Mouse (Mus musculus): Measurements from ENCODE around the gene Glo1. TPM values are rescaled to one million over a fixed set of nuclear protein-coding genes. Genes with fewer than 3 reads are reported as not detected.

Gene Glo1
- polyA plus RNA-seq, 1 experiment from 2014 or later, result 259 TPM

DNA sequence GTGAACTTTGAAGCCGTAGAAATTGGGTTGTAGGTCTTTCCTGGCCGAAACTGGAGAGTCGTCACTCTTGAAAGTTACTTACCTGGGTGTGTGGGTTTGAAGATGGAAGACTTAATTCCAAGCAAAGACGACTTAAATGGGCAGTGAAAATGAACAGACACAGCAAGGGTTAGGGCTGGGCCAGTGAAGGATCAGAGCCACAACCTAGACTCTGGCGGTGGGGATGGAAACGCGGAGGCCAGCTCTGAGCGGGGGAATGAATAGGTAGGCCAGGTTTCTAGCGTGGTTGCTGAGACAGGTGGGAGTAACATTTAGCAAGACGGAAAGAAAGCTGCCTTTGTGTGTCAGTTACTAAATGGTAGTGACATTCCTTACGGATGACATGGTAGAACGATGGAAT lies 49.7 kb downstream of the Glo1 start:
- Histone ChIP-seq H3K27me3 (ENCODE audit: control insufficient read depth, insufficient read depth, low read depth, low read length) (no peaks in the 10 kb centered on the region), H3K4me3 (ENCODE audit: low read depth, low read length) (peak overlapping the region; percentile 86), H3K9ac (ENCODE audit: low read depth, low read length) (peak overlapping the region; percentile 78), H3K4me2 (ENCODE audit: low read depth, low read length) (peak overlapping the region; percentile 92), H3K27ac (ENCODE audit: low read length) (peak overlapping the region; percentile 60; the same call in 1 of the 2 replicates), H3K4me1 (ENCODE audit: control insufficient read depth, low read depth, low read length) (peaks cover 22% of the 10 kb centered on the region), H3K9me3 (replicated peaks; ENCODE audit: control insufficient read depth, low read length) (no peaks in the 10 kb centered on the region), H3K36me3 (ENCODE audit: control insufficient read depth, insufficient read depth) (no peaks in the 10 kb centered on the region)
- 53% methylated on average over 12 of the region's 12 CpGs for WGBS (ENCODE audit: insufficient replicate concordance)
- ATAC-seq (ENCODE audit: low read depth), result no peak

DNA sequence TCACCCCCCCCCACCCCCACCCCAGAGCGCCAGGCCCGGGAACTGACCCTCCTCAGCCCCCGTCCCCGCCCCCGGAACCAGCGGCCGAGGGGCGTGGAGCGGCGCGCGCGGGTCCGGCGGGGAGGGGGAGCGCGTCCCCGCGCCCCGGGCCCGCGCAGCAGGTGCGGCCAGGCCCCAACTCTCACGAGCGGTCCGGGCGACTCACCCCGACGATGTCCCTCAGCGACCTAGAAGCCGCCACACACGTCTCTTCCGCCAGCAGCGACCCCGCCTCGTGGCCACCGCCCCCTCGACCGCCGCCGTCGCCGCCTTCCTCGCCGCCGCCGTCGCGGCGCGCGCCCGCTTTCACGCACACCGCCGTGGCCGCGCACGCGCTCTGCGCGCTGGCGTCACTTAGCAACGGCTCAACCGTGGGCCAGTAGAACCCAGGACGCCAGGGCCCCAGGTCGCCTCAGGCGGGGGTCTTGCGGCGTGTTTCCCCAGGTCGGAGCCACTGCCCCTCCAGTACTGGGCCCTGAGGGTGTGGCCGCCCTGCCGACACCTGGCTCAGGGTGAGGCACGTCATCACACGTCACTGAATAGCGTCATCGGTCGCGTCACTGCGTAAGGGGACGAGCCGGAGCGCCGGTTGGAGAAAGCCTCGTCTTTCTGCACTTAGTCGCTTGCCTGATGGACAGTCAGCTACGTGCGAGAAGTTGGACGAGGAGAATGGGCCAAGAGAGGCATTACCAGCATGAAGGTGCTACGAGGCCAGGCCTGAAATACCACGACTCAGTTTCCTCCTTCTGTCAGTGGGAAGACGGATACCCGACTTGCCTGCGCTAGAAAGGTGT lies 50.5 kb downstream of the Glo1 start, which contains the start of gene Btbd9:
TSS of gene Btbd9 (minus strand) at position 548 of the 833 bp plus-strand sequence.
- ATAC-seq (ENCODE audit: low read depth), result peak; percentile 91
- Histone ChIP-seq H3K4me1 (ENCODE audit: control insufficient read depth, low read depth, low read length) (peaks cover 22% of the 10 kb centered on the region), H3K9me3 (replicated peaks; ENCODE audit: control insufficient read depth, low read length) (no peaks in the 10 kb centered on the region), H3K4me3 (ENCODE audit: low read depth, low read length) (peak within 1 kb of the TSS; percentile 86), H3K9ac (ENCODE audit: low read depth, low read length) (peak within 1 kb of the TSS; percentile 78), H3K27ac (ENCODE audit: low read length) (peak within 1 kb of the TSS; percentile 87), H3K4me2 (ENCODE audit: low read depth, low read length) (peak within 1 kb of the TSS; percentile 92), H3K27me3 (ENCODE audit: control insufficient read depth, insufficient read depth, low read depth, low read length) (no peaks in the 10 kb centered on the region), H3K36me3 (ENCODE audit: control insufficient read depth, insufficient read depth) (no peaks in the 10 kb centered on the region)
- under 1% methylated on average over 80 of the region's 94 CpGs for WGBS (ENCODE audit: insufficient replicate concordance)

GRCm38 (mm10) chr17:30575121-30575904 lies 51.4 kb downstream of the Glo1 start:
- H3K27ac ChIP-seq (ENCODE audit: low read length), result no peak overlapping the region; the same call in none of the 2 replicates
- peak overlapping the region; percentile 86 for H3K4me3 ChIP-seq (ENCODE audit: low read depth, low read length)
- H3K4me2 ChIP-seq (ENCODE audit: low read depth, low read length), result peak overlapping the region; percentile 92
- H3K27me3 ChIP-seq (ENCODE audit: control insufficient read depth, insufficient read depth, low read depth, low read length), result no peaks in the 10 kb centered on the region
- no peak for ATAC-seq (ENCODE audit: low read depth)
- H3K4me1 ChIP-seq (ENCODE audit: control insufficient read depth, low read depth, low read length), result peaks cover 22% of the 10 kb centered on the region
- H3K36me3 ChIP-seq (ENCODE audit: control insufficient read depth, insufficient read depth), result no peaks in the 10 kb centered on the region
- WGBS (ENCODE audit: insufficient replicate concordance), result 3% methylated on average over 35 of the region's 35 CpGs
- H3K9me3 ChIP-seq (replicated peaks; ENCODE audit: control insufficient read depth, low read length), result no peaks in the 10 kb centered on the region
- H3K9ac ChIP-seq (ENCODE audit: low read depth, low read length), result peak overlapping the region; percentile 78

DNA sequence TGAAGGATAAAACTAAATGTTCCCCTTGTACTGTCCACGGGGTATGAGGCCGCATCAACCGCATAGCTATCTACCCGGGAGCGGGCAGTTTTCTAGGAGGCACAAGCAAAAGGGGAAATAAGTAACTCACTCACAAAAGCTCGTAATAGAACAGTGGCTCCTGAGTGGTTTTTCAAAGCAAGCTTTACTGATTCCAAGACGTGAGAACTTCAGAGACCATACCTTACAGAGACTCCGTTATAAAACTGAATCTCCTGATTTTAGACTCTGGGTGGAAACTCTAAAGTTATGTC lies 51.9 kb downstream of the Glo1 start:
- no peak overlapping the region for H3K9ac ChIP-seq (ENCODE audit: low read depth, low read length)

DNA sequence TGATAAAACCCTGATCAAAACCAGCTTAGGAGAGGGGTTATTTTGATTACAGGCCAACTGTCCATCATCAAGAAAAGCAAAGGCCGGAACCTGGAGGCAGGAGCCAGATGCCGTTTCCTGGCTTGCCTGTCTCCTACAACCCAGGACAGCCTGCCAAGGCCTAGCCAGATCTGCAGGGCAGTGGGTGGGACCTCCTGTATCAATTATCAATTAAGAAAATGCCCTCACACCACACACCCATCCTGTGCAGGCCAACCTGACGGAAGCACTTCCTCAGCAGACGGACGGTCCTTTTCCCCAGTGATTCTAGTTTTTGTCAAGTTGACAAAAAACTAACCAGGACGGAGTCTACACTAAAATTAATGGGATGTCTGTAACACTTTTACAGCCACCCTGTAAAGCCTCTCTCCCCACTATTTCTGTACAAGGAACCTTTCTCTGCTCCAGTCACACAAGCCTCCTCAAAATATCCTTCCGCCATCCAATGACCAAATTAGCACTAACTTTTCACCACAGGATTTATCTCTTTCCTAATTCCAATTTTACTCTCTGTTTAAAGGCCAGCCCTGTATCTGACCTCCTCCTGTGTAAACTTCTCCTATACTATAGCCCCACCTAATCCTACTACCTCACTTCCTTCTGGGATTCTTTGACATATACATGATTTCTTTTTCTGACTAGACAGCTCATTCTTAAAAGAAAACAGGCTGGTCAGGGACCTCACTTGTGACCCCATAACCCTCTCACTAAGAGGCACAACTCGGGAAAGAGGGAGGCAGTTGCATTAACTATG lies 52.5 kb downstream of the Glo1 start:
- WGBS (ENCODE audit: insufficient replicate concordance), result 42% methylated on average over 8 of the region's 8 CpGs
- no peak overlapping the region for H3K4me3 ChIP-seq (ENCODE audit: low read depth, low read length)
- no peaks in the 10 kb centered on the region for H3K9me3 ChIP-seq (replicated peaks; ENCODE audit: control insufficient read depth, low read length)
- H3K4me1 ChIP-seq (ENCODE audit: control insufficient read depth, low read depth, low read length), result peaks cover 27% of the 10 kb centered on the region
- H3K4me2 ChIP-seq (ENCODE audit: low read depth, low read length), result peak overlapping the region; percentile 92
- no peaks in the 10 kb centered on the region for H3K36me3 ChIP-seq (ENCODE audit: control insufficient read depth, insufficient read depth)
- H3K27ac ChIP-seq (ENCODE audit: low read length), result no peak overlapping the region
- no peaks in the 10 kb centered on the region for H3K27me3 ChIP-seq (ENCODE audit: control insufficient read depth, insufficient read depth, low read depth, low read length)
- ATAC-seq (ENCODE audit: low read depth), result no peak
- H3K9ac ChIP-seq (ENCODE audit: low read depth, low read length), result no peak overlapping the region

More for the DNA sequence above, 51.9 kb downstream of the Glo1 start:
- H3K4me1 ChIP-seq (ENCODE audit: control insufficient read depth, low read depth, low read length), result peaks cover 27% of the 10 kb centered on the region
- peak overlapping the region; percentile 86 for H3K4me3 ChIP-seq (ENCODE audit: low read depth, low read length)
- peak overlapping the region; percentile 92 for H3K4me2 ChIP-seq (ENCODE audit: low read depth, low read length)
- H3K27ac ChIP-seq (ENCODE audit: low read length), result no peak overlapping the region
- no peaks in the 10 kb centered on the region for H3K9me3 ChIP-seq (replicated peaks; ENCODE audit: control insufficient read depth, low read length)
- 22% methylated on average over 8 of the region's 8 CpGs for WGBS (ENCODE audit: insufficient replicate concordance)
- H3K36me3 ChIP-seq (ENCODE audit: control insufficient read depth, insufficient read depth), result no peaks in the 10 kb centered on the region
- no peaks in the 10 kb centered on the region for H3K27me3 ChIP-seq (ENCODE audit: control insufficient read depth, insufficient read depth, low read depth, low read length)
- no peak for ATAC-seq (ENCODE audit: low read depth)

DNA sequence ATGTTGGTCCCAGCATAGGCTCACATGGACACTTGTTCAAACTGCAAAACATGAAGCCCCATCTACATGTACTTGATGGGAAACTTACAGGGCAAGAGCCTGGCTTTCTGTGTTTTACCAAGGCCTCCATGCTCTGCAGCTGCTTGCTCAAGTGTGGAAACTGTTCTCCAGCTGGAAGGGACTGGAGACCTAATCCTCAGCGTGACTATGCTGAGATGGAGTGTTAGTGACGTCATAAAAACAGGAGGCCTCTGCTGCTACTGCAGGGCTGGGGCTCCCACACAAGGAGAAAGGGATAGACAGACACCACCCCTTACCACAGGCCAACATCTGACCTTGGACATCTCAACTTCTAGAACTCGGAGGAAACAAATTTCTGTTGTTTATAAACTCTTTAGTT lies 55.7 kb downstream of the Glo1 start:
- WGBS (ENCODE audit: insufficient replicate concordance), result 51% methylated on average over 3 of the region's 3 CpGs

DNA sequence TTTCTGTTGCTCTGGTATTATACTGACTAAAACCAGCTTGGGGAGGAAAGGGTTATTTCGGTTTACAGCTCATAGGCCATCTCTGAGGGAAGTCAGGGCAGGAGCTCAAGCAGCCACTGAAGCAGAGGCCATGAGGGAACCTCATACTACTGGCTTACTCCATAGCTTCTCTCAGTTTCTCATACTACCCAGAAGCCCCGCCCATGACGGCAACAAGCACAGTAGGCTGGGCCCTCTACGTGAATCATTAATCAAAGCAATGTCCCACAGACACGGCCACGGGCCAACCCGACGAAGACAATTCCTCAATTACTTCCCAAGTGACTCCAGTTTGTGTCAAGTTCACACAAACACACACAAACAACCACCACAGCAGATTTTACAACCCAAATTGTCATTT lies 56.5 kb downstream of the Glo1 start:
- Histone ChIP-seq H3K27ac (ENCODE audit: low read length) (no peak overlapping the region), H3K4me2 (ENCODE audit: low read depth, low read length) (no peak overlapping the region; the same call in 1 of the 2 replicates), H3K9ac (ENCODE audit: low read depth, low read length) (no peak overlapping the region; the same call in 1 of the 2 replicates), H3K36me3 (ENCODE audit: control insufficient read depth, insufficient read depth) (no peaks in the 10 kb centered on the region), H3K4me3 (ENCODE audit: low read depth, low read length) (no peak overlapping the region), H3K9me3 (replicated peaks; ENCODE audit: control insufficient read depth, low read length) (no peaks in the 10 kb centered on the region), H3K4me1 (ENCODE audit: control insufficient read depth, low read depth, low read length) (peaks cover 17% of the 10 kb centered on the region), H3K27me3 (ENCODE audit: control insufficient read depth, insufficient read depth, low read depth, low read length) (no peaks in the 10 kb centered on the region)
- whole genome bisulfite sequencing (ENCODE audit: insufficient replicate concordance), result 26% methylated on average over 8 of the region's 8 CpGs
- peak; percentile 69 for ATAC-seq (ENCODE audit: low read depth)

More for the DNA sequence above, 55.7 kb downstream of the Glo1 start:
- no peaks in the 10 kb centered on the region for H3K9me3 ChIP-seq (replicated peaks; ENCODE audit: control insufficient read depth, low read length)
- H3K27me3 ChIP-seq (ENCODE audit: control insufficient read depth, insufficient read depth, low read depth, low read length), result no peaks in the 10 kb centered on the region
- no peaks in the 10 kb centered on the region for H3K36me3 ChIP-seq (ENCODE audit: control insufficient read depth, insufficient read depth)
- no peak overlapping the region for H3K27ac ChIP-seq (ENCODE audit: low read length)
- no peak overlapping the region for H3K9ac ChIP-seq (ENCODE audit: low read depth, low read length)
- peaks cover 21% of the 10 kb centered on the region for H3K4me1 ChIP-seq (ENCODE audit: control insufficient read depth, low read depth, low read length)
- no peak overlapping the region for H3K4me2 ChIP-seq (ENCODE audit: low read depth, low read length)
- H3K4me3 ChIP-seq (ENCODE audit: low read depth, low read length), result no peak overlapping the region
- no peak for ATAC-seq (ENCODE audit: low read depth)

DNA sequence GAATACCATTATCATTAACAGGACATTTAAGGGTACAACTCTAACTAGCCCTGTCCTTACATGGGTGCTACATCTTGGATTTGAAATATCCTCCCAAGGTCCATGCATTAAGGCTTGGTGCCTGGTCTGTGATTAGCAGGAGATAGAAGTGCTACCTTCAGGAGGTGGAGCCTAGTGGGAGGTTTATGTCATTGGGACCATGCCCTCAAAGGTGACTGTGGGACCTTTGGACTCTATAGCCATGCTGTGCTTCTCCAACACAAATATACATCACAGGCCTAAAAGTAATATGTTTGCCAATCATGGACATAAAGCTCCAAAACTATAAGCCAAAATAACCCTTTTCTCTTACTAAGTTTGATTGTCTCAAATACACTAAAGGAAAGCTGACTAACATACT lies 58.2 kb downstream of the Glo1 start:
- H3K9ac ChIP-seq (ENCODE audit: low read depth, low read length), result no peak overlapping the region
- H3K27ac ChIP-seq (ENCODE audit: low read length), result no peak overlapping the region
- no peak overlapping the region for H3K4me3 ChIP-seq (ENCODE audit: low read depth, low read length)
- peak; percentile 58; the same call in 1 of the 2 replicates for ATAC-seq (ENCODE audit: low read depth)
- no peaks in the 10 kb centered on the region for H3K36me3 ChIP-seq (ENCODE audit: control insufficient read depth, insufficient read depth)
- H3K9me3 ChIP-seq (replicated peaks; ENCODE audit: control insufficient read depth, low read length), result no peaks in the 10 kb centered on the region
- peaks cover 5% of the 10 kb centered on the region for H3K4me1 ChIP-seq (ENCODE audit: control insufficient read depth, low read depth, low read length)
- H3K4me2 ChIP-seq (ENCODE audit: low read depth, low read length), result no peak overlapping the region
- no peaks in the 10 kb centered on the region for H3K27me3 ChIP-seq (ENCODE audit: control insufficient read depth, insufficient read depth, low read depth, low read length)

Data from liver, embryonic 16.5 days (tissue).